Mouse (Mus musculus) retina, adult 2 months (tissue): ENCODE measurements around the gene Cilp.
"Not testable (repeated sequence)": the region's sequence is repeated elsewhere in the genome, so short reads cannot be mapped to it uniquely, and the experiment has no call there.

Experiments used
- DNase-seq: peaks from one replicate; pipeline ENCODE4 v3.0.0-alpha.2; 2012; ENCODE audit warnings: low read depth, low spot score

The Cilp gene

DNA sequence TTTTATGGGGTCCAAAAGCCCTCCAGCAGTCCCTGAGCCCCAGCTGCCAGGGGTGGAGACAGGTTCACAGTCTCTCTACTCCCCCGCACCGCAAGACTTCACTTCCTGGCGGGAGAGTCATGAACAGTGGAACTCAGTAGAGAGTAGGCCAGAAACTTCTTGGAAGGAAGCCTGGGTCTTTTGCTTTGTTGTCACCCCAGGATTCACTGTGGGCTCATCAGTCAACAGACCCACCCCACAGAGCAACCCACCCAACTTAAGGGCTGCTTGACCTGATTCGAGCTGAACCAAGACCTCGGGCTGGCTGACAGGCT, 16.6 kb upstream of the Cilp start:
- DNase-seq = no peak

GRCm38 (mm10) chr9:65252026-65252425, 13.0 kb upstream of the Cilp start:
- no peak for DNase-seq

DNA sequence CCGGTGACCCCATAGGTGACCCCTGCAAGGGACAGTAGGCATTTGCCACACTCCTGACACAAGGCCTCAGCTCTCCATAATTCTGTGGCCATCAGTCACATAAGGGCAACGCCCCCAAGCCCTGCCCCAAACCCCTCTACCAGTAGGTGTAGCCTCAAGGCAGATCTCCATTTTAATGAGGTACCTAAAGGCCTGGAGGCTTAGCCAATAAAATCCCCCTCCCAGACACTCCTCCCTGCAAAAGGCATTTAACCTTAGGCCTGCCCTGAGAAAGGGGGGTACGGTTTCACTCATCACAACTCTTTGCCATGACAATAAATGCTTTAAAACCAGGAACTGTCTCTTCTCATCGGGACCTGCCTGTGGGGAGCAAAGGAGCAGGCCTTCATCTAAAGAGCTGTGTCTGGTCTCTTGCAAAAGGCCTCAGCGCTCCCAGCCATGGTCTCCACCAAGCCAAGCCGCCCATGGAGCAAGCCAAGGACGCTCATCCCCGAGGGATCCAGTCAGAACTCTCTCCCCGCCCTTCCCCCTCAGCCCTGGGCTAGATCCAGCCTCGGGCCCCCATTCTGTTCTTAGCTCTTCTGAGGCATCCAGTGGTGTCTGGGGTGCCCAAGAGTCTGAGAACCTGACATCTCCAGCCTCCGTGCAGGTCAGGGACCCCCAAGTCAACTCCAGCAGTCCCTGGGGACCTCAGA, 8.9 kb upstream of the Cilp start:
- no peak for DNase-seq

- DNase-seq = no peak
These were observed 7.6 kb upstream of the Cilp start for GRCm38 (mm10) chr9:65257218-65257910.

DNA sequence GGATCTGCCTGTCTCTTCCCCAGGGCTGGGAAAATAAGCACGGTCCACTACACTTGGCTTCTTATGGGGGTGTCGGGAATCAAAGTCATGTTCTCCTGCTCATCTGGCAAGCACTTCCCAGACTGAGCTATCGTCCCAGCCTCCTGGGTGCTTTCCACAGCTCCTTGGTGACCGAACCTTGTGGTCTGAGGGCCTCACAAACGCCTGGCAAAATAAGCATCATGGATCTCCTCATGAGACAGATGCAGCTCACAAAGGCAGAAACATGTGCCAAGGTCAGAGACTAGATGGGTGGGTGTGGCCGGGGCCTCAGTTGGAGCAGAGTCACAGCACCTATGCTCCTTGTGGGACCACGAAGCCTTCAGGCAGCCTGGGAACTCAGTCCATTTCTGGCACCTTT, 5.6 kb upstream of the Cilp start:
- DNase-seq = no peak

DNA sequence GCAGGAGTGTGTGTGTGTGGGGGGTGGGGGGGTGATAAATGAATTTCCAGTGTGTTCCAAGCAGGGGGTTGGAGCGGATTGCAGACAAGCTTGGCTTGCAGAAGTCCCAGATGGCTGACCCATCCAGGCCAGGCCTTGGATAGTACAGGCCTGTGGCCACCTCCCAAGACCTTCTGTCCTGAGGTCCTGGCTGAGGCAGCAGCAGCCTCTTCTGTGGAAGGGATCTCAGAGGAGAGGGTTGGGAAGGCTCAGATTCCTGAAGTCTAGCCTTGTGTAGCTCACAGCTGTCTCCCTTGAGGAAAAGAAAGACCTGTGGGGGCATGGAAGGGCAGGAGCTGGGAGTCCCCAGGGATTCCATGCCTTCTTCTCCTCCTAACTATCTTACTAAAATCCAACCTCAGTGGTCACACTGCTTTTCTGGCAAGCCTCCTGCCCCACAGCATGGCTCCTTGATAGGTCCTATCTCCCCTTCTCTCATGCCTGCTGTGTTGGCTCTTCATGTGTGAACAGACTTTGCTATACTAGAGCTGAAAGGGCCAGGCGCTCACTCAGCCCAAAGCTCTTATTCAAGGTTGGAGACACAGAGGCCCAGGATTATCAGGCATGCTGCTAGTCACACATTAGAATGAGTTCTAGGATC, 3.3 kb upstream of the Cilp start:
- no peak for DNase-seq

- DNase-seq = no peak
These were observed 2.3 kb upstream of the Cilp start for GRCm38 (mm10) chr9:65262641-65263120.

DNA sequence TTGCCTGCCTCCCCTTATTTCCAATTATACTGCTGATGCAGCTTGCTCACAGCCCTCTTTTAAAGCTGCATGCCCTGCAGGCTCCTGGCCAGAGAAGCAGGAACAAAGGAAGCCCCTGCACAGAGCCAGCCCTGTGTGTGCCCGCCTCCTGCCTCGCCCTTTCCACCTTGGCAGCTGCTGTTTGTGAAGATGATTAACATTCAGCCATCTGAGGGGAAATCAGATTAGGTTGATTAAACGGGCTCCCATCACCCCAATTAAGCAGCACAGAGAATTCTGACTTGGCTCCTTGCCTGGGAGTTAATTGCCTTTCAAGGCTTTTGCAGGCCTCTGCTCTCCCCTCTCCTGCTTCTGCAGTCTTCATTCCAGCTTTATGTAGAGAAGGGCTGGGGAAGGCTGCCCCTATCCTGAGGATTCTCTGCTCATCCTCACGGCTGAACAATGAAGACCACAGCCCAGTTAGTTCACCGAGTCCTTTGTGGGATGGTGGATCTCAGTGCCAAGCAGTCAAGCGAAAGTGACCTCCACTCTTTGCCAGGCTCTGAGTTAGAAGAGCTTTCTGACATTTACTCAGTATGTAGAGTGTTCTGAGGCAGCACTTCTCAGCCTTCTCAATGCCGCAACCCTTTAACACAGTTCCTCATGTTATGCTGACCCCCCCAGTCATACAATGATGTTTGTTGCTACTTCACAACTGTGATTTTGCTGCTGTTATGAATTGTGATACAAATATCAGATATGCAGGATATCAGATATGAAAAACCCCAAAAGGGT, 2.9 kb downstream of the Cilp start:
- DNase-seq = peak; percentile 43

- no peak for DNase-seq
These were observed 8.2 kb downstream of the Cilp start for GRCm38 (mm10) chr9:65273048-65273809.

- no peak for DNase-seq
These were observed 8.9 kb downstream of the Cilp start for GRCm38 (mm10) chr9:65273873-65274272.

- not testable (repeated sequence) for DNase-seq
These were observed 9.9 kb downstream of the Cilp start for GRCm38 (mm10) chr9:65274851-65275250.

DNA sequence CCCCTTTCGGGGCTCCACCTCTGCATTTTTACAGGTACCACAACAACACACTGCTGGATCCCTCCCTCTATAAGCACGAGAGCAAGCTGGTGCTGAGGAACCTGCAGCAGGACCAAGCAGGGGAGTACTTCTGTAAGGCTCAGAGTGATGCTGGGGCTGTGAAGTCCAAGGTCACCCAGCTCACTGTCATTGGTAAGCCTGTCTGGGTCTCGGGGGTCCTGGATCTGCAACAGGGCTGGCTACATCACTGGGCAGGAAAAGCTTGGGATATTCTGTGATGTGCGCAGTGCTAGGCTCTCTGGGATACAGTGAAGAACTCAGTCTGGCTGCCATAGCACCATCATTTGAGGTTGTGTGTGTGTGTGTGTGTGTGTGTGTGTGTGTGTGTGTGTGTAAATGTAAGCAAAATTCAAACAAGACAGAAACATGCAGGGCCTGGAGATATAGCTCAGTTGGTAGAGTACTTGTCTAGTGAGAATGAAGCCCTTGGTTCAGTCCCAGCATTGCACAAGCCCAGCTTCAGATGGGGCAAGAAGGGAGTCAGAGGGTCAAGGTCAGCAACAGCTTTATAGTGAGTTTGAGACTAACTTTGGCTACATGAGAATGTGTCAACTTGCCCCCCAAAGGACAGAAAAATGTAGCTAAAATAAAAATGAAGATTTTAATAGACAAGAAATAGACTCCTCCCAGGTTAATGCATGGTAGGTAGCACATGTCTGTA, 11.0 kb downstream of the Cilp start:
- no peak for DNase-seq

DNA sequence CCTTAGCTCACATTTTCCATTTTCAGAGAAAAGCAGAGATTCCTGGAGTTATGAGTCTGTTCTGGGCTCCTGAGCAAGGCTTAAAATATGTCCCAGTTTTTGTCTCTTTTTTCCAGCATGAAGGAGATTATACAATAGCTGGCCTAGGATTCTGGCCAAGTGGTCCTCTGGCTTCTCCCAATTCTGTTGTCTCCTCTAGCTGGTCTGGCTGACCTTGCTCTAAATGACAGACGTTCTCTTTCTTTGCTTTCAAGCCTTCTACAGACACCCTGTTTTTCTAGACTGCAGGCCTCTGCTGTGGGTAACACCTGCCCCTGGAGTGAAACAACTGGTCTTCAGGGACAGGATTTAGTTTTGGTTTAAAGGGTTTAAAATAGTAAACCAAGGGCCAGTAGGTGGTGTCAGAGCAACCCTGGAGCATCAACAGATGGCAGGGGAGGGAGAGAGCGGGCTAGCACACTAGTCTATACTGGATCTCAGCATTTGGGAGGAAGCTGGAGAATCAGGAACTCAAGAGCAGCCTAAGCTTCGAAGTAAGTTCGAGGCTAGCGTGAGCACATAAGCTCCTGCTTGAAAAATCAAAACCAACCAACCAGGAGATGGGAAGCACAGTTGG, 16.7 kb downstream of the Cilp start:
- no peak for DNase-seq

- no peak for DNase-seq
These were observed 18.3 kb downstream of the Cilp start for GRCm38 (mm10) chr9:65283301-65283700.

DNA sequence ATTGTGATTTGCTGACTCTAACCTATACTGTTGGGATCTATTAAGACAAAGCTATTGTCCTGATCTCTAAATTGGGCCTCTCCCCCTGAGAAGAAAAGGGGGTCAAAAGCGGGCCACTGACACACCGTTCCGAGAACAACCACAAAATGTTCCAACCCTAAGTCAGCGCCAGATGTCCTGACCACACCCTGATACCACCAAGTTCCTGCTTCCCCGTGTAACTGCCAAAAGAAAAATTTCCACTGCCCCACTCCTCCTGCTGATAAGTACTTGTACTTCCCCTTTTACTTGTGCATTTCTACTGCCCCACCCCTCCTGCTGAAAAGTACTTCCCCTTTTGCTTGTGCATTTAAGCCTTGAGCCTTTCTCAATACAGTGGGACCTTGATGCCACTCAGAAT, 23.3 kb downstream of the Cilp start:
- DNase-seq = not testable (repeated sequence)

GRCm38 (mm10) chr9:65289988-65290387, 25.0 kb downstream of the Cilp start:
- DNase-seq = no peak

- DNase-seq = no peak
These were observed 27.4 kb downstream of the Cilp start for GRCm38 (mm10) chr9:65292421-65292820.

DNA sequence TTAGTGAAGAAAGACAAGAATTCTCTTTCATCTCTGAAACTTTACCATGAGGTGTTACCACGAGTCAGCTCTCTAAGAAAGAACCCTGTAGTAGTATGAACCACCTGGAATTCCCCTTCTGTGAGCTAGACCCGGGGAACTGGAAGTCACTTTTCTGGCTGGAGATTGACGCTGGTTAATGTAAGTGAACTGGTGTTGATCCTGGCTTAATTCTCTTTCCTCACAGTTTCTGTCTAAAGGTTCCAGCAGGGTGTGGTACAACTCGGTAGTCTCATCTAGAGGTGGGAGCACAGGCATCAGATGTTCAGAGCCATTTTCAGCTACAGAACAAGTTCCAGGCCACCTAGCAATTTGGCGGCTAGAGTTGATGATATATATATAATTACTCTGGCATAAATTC, 28.1 kb downstream of the Cilp start:
- DNase-seq = no peak

DNA sequence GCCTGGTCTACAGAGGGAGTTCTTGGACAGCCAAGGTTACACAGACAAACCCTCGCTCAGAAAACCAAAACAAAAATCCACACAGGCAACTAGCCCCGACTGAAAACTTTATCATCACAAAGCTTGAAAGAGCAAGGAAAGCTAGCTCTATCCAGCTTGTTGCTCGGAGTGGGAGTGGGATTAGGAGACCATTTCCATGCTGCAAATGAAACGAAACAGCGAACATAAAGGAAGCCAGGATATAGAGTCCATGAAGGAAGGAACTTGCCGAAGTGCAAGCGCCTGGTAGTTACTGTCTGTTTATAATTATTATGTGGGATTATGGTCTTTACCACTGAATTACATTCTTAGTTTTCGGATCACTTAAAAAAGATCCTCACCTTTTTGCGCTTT, 28.6 kb downstream of the Cilp start:
- DNase-seq = no peak

GRCm38 (mm10) chr9:65293973-65294715, 29.2 kb downstream of the Cilp start, which contains the start of gene Clpx:
Gene Clpx (plus strand): TSS chr9:65294260.
- peak; percentile 98 for DNase-seq
